Mouse (Mus musculus): Measurements from ENCODE around the gene Itpr1. TPM values are rescaled to one million over a fixed set of nuclear protein-coding genes. Genes with fewer than 3 reads are reported as not detected.

The Itpr1 gene
- 13.9 TPM for polyA plus RNA-seq (2014; fragmentation: Illumina TruSeq; extraction: RNeasy Lipid Tissue Mini Kit (QIAGEN cat#74804); ENCODE audit: insufficient read depth, low read depth, low replicate concordance)

DNA sequence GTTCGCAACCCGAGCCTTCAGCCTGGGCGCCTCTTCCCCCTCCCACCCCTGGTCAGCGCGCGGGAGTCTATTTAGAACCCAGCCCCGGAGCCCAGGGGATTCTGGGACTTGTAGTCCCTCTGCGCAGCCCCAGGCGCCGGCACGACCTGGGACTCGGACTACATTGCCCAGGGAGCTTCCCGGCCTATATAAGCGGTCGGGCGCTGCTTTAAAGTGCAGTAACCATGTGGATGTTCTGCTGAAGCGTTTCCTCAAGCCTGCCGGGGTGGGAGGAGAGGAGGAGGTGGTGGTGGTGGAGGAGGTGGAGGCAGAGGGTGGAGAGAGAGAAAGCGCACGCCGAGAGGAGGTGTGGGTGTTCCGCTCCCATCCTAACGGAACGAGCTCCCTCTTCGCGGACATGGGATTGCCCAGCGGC lies at the start of gene Itpr1:
TSS of gene Itpr1 (plus strand) at position 216 of the 415 bp plus-strand sequence.

DNA sequence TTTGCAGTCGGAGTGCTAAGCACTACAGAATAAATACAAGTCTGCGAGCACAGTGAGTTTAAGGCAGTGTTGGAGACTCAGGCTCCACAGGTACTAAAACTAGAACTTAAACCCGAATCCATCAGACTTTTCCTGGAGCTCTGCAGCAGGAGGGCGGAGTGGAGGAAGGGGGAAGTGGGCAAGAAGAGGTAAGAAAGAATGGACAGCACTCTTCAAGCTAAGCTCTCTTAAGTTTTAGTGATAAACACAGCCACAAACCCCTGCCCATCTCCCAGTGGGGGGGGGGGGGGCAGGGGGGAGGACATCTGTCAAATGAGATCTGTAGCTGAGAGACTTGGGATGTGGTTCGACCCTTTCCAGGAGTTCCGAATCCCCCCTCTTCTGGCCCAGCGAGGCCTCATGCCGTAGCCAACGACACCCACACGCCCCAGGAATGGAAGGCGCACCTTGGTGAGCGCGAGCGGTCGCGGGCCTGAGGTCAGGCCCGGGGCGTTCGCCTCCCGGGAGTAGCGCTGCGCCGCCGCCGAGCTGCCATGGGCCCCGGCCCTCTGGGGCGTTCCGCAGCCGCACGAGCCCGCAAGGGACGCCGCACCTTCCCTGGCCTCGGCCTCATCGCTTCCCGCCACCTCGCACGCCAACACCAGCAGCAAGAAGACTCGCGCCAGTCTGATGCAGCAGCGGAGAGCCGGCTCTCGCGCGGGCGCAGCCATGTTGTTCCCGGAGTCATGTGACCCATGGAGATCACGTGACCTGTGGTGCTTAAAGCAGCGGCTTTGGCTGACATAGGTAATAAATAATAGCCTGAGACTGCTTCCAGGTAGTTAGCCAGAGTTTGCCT lies 27.8 kb upstream of the Itpr1 start, which contains the start of gene Sumf1:
TSS of gene Sumf1 (minus strand) at position 736 of the 838 bp plus-strand sequence.

Other genes with a start within 250 kb of the Itpr1 start
- gene Setmar, start 148.1 kb upstream of the Itpr1 start, polyA plus RNA-seq (2014; fragmentation: Illumina TruSeq; extraction: RNeasy Lipid Tissue Mini Kit (QIAGEN cat#74804); ENCODE audit: insufficient read depth, low read depth, low replicate concordance), result 3.8 TPM
- gene Sumf1, start 27.5 kb upstream of the Itpr1 start, polyA plus RNA-seq (2014; fragmentation: Illumina TruSeq; extraction: RNeasy Lipid Tissue Mini Kit (QIAGEN cat#74804); ENCODE audit: insufficient read depth, low read depth, low replicate concordance), result 28.3 TPM